Mouse (Mus musculus): ENCODE measurements at regions not wholly inside any gene's neighbourhood (a gene's known extent, or its start where the extent isn't known, plus 50 kb on each side); places are given as distances from the start of the nearest gene placed in this dataset.

- no peaks in the 10 kb centered on the region for H3K9me3 ChIP-seq (replicated peaks)
- H3K27me3 ChIP-seq (ENCODE audit: insufficient read depth, low read length), result peaks cover 6% of the 10 kb centered on the region; the same call in 1 of the 2 replicates
- no peak overlapping the region for H3K4me3 ChIP-seq (ENCODE audit: low read depth, low read length)
- H3K36me3 ChIP-seq (replicated peaks), result no peaks in the 10 kb centered on the region
- no peak for TF ChIP-seq TAL1 (conservative IDR thresholded peaks at IDR 0.05; ENCODE audit: low read depth, low read length)
- no peak for TF ChIP-seq GATA1 (IDR thresholded peaks at IDR 0.05; ENCODE audit: borderline replicate concordance, low read length)
- TF ChIP-seq CTCF (IDR thresholded peaks at IDR 0.05; ENCODE audit: low read depth, low read length), result no peak
- no peak for TF ChIP-seq GATA2 (IDR thresholded peaks at IDR 0.05; ENCODE audit: borderline replicate concordance, low read depth, low read length)
- TF ChIP-seq POLR2AphosphoS5 (IDR thresholded peaks at IDR 0.05; ENCODE audit: insufficient replicate concordance, low read depth, low read length), result no peak
- no peak for DNase-seq (ENCODE audit: low spot score)
- no peak for ATAC-seq (ENCODE audit: extremely low read depth, insufficient number of reproducible peaks, low FRiP score, poor library complexity, severe bottlenecking)
- peaks cover 11% of the 10 kb centered on the region for H3K4me1 ChIP-seq (ENCODE audit: insufficient read depth, low read depth, low read length)
Observed at GRCm38 (mm10) chr7:111134496-111134895, 51.7 kb upstream of the Eif4g2 start.

Data from G1E (cell line).